Mouse (Mus musculus): ENCODE results near the gene Grwd1.

DNA sequence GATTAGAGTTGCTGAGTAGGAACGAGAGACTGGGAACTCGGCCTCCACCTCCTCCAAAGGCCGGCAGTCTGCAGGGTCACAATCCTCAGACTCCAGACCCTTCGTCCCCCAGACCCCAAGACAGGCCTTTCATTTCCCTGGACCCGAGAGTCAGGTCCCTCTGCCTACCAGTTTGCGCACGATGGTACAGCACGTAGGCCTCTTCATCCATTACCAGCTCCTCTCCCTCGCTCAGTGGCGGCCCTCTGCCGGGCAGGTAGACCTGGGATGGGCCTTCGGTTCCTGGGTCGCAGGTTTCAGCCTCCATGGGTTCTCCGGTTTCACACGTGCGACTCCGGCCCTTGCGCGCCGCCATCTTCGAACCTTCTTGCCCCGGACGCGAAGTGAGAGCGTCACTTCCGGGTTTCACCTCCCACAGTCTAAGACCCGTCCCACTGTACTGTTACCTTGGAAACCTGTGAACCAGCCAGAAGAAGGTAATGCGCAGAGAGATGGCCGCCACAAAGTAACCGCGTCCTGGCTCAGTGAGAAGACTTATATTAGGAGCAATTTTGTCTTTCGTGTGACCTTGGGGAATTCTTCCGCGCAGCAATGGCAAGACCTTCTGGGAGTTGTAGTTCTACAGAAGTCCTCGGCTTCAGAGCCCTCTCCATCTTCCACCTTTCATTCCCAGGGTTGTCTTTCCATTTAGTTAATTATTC lies at the start of gene Grwd1:
- TF ChIP-seq POLR2A (IDR thresholded peaks at IDR 0.05; ENCODE audit: low read depth, low read length) (peak; percentile 17; the same call in 1 of the 2 replicates), CTCF (IDR thresholded peaks at IDR 0.05; ENCODE audit: extremely low read depth, insufficient read depth, insufficient read length, insufficient replicate concordance) (no peak)
